Mouse (Mus musculus) skeletal muscle tissue, adult 2 months (tissue): ENCODE data around the gene Met.
A peak's percentile ranks its signal among the peaks of the same experiment; 100 is the strongest.

ENCODE experiments used
- DNase-seq: peaks from one replicate; pipeline ENCODE4 v3.0.0-alpha.2; 2012; ENCODE audit warnings: low read depth, low spot score

Met gene

GRCm38 (mm10) chr6:17491502-17491901 lies 27.9 kb downstream of the Met start:
- DNase-seq = no peak

DNA sequence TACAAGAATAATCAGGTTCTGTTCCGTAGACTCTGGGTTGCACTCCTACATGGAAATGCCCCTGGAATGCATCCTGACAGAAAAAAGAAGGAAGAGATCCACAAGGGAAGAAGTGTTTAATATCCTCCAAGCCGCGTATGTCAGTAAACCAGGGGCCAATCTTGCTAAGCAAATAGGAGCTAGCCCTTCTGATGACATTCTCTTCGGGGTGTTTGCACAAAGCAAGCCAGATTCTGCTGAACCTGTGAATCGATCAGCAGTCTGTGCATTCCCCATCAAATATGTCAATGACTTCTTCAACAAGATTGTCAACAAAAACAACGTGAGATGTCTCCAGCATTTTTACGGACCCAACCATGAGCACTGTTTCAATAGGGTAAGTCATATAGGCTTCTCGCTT lies 28.5 kb downstream of the Met start:
- DNase-seq = no peak

DNA sequence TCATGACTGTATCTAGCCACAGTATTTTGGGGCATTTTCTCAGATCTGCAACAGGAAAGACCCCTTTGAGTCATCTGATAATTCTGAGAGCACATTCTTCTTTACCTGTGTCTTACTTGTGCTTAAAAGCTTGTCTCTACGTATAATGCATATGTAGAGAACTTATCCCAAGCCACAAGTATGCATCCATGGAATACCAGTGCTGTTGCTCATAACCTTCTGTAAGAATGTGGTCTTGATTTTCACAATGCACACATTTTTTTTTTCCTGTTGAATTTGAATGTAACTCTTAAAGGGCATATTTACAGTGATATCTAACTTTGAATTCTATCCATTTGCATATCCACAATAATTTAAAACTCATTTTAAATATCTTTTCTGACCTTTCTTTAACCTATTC lies 31.8 kb downstream of the Met start:
- no peak for DNase-seq

DNA sequence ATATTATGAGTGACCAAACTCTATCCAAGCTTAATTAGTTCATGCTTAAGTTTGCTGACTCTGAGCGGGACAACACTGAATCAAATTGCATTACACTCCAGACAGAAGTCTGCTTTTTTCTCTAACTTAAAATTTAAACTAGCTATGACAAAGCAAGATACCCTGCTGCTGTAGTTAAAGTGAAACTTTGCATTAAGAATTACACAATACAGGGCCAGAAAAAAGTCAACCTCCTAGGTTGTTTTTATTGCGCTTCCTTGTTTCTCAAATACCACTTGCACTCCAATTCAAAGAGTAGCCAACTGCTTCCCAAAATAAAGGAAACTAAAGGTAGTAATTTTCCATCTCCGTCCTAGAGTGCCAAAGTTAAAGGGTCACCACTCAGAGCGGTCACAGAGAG lies 33.8 kb downstream of the Met start:
- DNase-seq = no peak

GRCm38 (mm10) chr6:17498801-17499200 lies 35.2 kb downstream of the Met start:
- DNase-seq = no peak

- DNase-seq = no peak
Observed at GRCm38 (mm10) chr6:17501440-17501839, 37.8 kb downstream of the Met start.

DNA sequence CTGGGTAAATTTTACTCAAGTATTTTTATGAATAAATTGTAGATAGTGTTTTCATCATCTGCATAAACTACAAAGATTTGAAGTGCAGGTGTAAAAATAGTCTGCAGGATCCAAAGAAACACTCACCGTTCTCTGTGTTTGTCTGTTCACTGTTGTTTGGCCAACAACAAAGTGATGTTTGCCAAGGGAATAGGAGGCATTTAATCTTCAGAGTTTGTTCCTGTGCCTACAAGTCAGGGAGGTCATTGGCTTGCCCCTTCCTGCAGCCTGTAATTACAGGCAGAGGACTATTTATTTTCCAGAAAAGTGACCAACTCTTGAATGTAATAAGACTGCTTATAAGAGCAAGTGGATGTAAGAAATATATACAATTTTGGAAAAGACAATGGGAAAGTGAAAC lies 38.7 kb downstream of the Met start:
- no peak for DNase-seq

DNA sequence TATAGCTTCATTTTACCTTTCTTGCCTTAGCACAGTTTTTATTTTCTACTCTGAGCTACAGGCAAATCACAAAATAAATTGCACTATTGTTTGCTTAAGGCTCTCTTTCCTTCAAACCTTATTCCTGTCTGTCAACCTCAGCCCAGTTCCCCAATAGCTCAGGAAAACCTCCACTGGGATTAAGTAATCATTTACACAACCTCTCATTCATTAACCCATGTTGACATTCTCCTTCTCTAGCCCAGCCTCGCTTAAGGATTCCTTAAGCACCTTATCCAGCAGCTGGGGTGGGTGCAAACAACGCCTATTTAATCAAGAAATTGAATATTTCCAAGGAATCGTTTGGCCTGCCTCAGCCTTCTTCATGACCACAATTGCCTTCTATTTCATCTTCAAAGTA lies 40.1 kb downstream of the Met start:
- no peak for DNase-seq

GRCm38 (mm10) chr6:17505530-17505929 lies 41.9 kb downstream of the Met start:
- no peak for DNase-seq

GRCm38 (mm10) chr6:17506831-17507230 lies 43.2 kb downstream of the Met start:
- no peak for DNase-seq

DNA sequence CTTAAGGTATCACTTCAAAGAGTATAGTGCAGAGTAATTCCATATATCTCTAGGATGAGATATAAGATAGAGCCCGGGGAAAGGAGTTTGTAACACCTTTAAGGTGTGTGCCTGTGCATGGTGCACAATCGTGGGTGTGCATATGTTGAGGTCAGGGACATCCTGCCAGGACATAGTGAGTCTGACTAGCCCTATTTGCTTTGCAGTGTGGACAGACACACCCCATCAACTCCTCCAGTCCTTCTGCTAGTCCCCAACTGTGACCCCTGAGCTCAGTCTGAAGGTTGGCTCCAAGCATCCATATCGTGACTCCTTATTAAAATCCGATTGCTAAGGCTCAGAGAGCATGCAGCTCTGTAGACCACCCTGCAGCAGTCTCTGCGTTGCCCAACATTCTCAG lies 44.6 kb downstream of the Met start:
- DNase-seq = no peak

- no peak for DNase-seq
Observed at GRCm38 (mm10) chr6:17508604-17509372, 45.2 kb downstream of the Met start.

GRCm38 (mm10) chr6:17513381-17513780 lies 49.8 kb downstream of the Met start:
- DNase-seq = no peak

GRCm38 (mm10) chr6:17515775-17516460 lies 52.3 kb downstream of the Met start:
- no peak for DNase-seq

GRCm38 (mm10) chr6:17521901-17522717 lies 58.5 kb downstream of the Met start:
- peak; percentile 25 for DNase-seq

DNA sequence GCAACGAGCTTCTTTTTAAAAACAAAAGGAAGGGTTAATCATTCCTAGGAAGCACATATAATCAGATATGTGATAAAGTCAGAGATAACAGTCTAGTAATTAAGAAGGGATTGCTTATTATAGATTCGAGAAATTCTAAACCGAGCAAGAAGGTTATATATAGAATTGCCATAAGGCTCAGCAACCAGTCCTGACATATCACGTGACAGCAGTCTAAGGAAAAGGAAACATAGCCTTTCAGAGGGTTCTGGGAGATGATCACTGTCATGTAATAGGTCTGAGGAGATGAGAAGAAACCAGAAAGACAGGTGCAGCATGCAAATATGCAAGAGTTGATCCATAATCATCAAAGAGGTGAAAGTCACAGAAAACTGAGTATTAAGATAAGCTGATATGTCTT lies 59.3 kb downstream of the Met start:
- peak; percentile 44 for DNase-seq

DNA sequence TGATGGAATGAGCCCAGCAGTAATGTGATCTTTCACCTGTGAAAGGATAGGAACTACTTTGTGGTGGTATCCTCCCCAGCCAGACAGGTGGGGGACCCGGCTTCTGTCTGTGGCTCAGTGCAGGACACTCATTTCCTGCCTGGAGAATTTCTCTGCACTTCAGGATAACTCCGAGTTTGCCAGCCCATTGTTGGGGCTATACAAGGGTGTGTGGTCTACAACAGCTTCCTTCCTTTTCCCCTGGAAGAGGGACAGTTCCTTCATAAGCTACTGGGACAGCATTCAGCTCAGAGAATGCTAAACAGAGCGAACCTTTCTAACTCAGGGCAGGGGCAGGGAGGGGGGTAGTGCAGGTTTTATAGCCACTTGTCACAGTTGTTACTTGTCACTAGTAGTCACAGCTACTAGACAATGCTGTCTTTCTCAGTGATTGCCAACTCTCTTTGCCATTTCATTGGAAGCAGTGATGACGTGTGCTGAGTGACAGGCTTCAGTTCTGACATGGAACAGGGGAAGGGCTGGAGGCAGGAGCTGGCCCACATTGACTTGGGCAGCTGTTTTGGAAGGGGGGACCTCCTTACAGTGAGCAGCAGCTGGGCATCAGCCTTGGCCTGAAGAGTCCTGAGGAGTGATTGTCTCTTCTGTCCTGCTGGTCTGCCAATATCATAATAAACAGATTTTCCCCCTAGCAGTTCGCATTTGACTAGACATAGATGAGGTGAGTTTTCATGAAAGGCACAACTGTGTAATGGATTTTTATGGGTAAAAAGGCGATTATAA lies 66.1 kb downstream of the Met start:
- DNase-seq = no peak

- no peak for DNase-seq
Observed at GRCm38 (mm10) chr6:17541615-17542014, 78.0 kb downstream of the Met start.

GRCm38 (mm10) chr6:17542383-17542782 lies 78.8 kb downstream of the Met start:
- DNase-seq = no peak

GRCm38 (mm10) chr6:17545480-17545879 lies 81.9 kb downstream of the Met start:
- no peak for DNase-seq

GRCm38 (mm10) chr6:17546341-17546740 lies 82.7 kb downstream of the Met start:
- DNase-seq = no peak

GRCm38 (mm10) chr6:17546825-17547224 lies 83.2 kb downstream of the Met start:
- peak; percentile 65 for DNase-seq
